Mouse (Mus musculus): Measurements from ENCODE around the gene Calca.
"Not testable (repeated sequence)": the region's sequence is repeated elsewhere in the genome, so short reads cannot be mapped to it uniquely, and the experiment has no call there.

GRCm38 (mm10) chr7:114594391-114594790, 41.8 kb downstream of the Calca start:
- not testable (repeated sequence) for TF ChIP-seq CTCF (IDR thresholded peaks at IDR 0.05; ENCODE audit: extremely low read depth, insufficient read length, insufficient replicate concordance, low read depth, low read length); POLR2A (IDR thresholded peaks at IDR 0.05; ENCODE audit: low read depth, low read length)
